Mouse (Mus musculus) NIH3T3 (cell line): ENCODE results near the gene Ptprm.

Experiments used
- DNase-seq: peaks from one replicate; pipeline ENCODE4 v3.0.0-alpha.2; 2012; ENCODE audit warnings: low read depth

Ptprm gene

DNA sequence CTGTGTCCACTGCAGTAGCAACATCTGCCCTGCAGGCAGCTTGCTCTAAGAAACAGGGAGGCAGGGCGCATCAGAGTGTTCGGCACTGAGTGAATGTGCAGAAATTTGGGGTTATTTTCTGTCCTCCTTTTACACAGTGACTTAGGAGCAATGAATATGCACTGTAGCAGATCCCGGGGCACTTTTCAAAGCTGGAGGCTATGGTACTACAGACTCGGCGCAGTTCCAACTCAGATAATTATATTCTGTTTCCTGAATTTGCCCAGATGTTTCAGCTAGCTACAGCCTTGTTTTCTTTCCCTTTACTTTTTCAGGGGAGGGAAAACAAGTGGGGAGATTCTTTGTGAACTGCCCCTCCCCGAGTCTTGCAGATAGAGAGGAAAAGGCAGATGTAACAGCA lies 281.1 kb downstream of the Ptprm start:
- no peak for DNase-seq

DNA sequence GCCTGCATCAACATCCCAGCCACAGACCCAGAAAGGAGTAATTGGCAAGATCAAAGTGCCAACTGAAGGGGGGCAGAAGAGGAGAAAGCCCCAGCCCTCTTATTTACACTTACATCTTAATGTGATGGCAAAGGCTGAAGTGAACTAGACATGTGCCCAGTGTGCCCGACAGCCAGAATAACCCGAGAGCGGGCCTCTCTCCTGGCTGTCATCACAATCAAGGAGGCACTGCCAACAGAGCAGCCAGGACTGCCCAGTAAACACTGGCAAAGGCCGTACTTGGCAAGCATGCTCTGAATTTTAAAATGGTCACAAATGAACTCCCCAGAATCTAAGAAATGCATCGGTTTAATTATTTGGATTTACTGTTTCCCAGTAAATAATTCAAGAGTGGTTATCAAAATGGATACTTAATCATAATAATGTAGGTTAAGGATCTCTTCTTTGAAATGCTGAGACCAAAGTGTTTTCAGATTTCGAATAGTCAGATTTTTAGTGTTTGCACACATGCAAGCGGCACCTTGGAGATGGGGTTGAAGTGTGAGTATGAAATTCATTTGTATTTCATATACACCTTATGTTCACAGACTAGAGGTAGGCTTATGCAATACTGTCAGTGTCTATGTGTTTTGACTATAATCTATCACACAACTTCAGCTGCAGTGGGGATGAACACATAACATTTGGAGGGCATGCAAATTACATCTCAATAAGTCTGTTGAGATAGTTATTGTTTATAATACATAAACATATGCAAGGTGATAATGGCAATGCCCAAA lies 282.8 kb downstream of the Ptprm start:
- no peak for DNase-seq

DNA sequence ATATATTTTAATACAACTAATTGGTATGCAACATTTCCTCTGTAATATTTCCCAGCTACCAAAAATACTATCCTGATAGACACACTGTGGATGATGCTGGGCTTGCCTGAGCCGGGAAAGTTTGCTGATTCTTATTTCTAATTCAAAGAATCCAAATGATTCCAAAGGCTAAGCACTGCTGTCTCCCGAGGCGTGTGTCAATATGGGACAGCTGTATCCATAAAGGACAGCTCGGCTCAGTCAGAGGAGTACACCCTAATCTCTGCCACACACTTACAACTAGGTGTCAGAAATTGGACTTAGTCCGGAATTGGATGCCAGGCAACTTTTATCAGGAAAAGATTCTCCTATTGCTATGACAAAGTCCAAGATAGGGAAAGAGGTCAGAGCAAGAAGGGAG lies 290.6 kb downstream of the Ptprm start:
- DNase-seq = no peak

DNA sequence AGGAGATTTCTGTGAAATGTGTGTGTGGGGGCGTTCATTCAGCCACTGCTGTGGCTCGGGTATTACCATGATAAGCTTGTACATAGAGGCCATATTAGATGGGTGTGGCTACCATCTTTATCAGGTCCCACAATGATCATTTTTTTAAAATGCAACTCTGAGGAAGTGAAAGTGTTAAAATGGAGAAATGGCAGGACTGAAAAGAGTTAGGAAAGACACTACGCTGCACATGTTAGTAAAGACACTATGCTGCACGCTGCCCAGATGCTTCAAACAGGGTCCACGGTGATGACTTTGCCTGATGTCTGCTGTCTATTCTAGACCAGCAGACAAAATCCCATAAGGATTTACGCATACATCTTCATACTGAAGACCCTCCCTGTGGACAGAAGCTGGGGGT lies 298.6 kb downstream of the Ptprm start:
- DNase-seq = no peak

DNA sequence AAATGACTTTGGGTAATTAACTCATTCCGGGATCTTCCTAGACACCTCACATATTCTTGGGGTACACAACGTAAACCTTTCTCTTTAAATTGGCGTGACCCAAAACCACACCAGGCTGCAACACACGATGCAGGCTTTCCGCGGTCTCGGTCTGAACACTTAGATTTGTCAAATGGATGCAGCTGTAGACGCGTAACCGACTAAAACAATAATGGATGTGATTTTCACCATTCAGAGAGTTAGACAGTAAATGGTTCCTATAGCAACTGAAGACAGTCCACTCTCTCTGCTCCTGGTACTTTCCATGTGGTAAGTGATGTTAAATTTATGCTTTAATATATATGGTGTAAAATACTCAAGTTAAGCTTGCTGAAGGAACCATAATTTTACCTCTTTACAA lies 300.1 kb downstream of the Ptprm start:
- no peak for DNase-seq

DNA sequence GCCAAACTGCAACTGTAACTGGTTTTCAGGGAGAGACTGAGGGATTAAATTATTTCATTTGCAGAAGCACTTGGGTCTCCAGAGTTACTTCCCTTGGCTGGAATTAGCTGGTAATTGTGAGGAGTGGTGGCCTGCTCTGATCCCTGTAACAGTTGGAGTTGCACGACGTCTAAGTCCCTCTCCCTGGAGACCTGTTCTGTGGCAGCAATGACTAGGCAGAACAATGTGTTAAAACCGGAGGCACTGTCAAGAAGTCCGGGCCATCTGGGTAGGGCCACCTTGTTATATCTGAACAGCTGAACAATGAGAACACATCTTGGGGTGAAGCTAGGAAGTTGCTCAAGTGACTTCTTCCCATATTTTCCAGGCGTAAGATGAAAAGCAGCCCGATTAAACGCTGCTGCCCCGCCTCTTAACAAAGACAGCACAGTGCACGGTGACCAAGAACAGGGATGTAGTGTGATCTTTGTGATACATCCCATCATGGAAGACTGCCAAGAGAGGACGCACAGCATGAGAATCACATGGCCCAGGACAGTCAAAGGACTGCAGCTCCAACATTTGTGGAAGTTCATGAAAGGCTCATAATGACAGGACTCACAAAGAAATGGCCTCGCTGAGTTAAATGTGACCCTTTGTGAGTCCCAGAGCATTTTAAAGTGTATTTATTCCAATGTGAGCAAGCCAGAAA lies 301.5 kb downstream of the Ptprm start:
- DNase-seq = no peak

DNA sequence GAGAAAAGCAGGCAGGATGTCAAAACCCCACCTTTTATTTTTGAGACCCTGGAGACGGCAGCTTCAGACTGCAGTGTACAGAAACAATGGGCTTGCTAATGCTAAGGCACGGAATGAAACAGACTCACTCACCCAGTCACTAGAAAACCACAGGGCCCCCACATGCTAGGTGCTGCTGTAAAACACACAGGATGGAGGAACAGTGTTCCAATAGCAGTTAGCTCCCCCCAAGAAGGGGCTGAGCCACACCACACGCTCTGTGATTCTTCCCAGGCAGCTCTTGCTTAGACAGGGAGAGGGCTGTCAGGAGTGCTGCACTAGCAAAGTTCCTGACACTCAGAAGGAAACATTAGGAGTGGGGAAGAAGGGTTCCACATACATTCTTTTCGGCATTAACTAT lies 306.6 kb downstream of the Ptprm start:
- no peak for DNase-seq

DNA sequence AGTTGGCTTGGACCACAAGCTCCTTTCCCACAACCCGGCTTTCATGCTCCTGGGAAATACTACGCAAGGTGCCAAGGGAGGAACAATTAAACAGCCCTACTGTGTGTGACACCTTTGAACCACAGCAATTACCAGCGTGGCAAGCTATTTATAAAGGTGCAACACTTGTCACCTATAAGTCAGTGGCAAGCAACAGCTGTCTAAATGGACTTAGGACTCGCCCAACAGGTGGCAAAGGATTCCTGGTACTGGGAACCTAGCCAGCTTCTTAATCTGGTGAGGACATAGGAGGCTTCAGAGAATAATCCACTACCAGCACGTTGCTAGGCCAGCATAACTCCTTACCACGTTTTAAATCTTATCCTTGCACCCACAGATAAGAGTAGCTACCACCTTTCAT lies 315.7 kb downstream of the Ptprm start:
- DNase-seq = no peak

DNA sequence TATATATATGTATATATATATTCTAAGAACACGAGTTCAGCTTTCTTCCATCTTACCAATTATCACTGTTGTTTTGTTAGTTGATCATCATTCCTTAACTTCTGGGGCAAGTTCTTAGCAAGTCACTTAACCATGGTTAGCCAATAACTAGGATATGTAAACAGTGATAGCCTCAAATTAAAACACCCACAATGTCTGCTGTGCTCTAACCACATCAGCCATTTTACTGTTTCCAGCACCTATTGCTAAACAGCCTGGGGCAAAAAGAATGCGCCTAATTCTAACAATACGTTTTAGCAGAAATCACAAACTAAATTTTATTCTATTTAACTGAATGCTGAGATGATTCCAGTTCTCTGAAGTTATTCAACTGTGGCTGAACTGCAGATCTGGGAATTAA lies 320.7 kb downstream of the Ptprm start:
- DNase-seq = peak; percentile 6

DNA sequence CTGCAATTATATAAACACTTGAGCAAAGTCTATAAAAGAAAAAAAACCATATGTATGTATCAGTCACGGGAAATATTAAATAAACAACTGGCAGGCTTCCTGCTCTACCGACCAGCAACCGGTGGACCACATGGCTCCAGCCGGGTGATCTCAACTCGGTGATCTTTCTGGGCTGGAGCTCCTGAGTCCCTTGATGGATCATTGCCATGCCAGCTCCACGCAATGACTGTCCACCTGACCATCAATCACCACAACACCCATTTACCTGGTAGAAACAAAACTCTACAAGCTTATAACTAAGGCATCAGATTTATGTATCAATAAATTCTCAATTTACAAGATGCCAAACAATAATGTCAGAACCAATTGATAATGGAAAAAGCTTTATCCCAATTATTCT lies 322.2 kb downstream of the Ptprm start:
- no peak for DNase-seq

DNA sequence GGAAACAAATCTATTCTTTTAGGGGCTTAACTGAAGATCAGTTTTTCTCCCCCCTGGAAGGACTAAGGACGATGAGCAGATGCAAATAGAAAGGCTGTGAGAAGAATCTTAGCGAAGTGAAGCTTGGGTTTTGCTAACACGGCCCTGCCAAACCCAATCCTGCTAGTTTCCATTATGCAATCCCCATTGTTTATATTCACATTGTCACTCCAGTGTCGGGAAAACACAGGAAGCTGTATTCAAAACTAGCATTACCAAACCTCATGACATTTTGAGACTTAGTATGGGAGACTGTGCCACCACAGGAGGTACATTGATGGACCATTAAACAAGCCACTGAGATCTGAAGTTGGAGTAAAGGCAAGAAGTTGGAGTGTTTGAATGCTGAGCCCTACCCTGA lies 322.9 kb downstream of the Ptprm start:
- no peak for DNase-seq

DNA sequence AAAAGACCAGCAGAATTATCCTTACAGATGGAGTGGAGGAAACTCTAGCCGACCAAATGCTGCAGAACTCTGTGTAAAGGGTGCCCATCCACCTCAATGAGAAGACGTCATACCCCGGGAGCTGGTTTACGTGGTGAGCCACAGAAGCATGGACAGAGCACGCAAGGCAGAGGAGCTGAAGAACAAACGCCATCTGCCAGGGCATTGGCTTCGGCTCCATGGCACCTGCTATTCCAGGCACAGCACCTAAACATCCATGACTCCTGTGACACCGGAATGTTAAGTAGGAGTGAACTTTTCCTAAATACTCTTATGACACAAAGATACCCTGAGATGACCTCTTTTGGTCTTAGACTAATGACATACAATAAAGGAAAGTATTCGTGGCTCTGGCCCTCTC lies 327.0 kb downstream of the Ptprm start:
- no peak for DNase-seq

DNA sequence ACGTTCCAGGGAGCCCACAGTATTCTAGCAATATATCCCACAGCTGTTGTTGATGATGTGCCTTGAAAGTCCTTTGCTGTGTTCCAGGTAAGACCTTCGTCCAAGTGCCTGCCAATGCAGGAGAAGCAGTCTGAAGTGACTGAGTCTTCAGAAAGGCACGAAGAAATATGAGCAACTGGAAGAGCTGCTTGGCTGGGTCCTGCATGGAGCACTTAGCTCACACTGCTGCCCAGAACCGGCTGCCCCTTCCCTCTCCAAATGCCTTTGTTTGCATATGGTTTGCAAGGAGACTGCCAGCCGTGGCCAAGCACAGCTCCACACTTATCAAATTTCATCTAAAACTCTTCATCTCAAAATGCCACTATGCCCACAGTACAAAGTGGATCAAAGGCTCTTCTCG lies 337.8 kb downstream of the Ptprm start:
- no peak for DNase-seq

DNA sequence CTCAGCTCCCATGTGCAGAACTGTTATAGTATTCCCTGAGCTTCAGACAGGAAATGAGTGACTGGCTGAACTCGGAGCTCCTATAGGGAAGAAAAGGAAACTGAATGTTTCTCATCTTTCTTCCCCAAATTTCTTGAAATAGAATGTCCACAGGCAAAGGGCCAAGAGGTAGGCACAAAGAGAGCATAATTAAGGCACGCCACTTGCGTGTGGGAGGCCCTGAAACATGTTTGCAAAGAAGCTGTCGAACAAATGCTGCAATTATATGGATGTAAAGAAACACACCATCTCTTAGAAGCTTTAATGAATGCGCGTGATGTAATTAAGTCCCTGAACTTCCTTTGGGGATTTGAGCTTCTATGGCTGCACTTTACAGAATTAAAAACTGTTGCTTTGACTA lies 341.0 kb downstream of the Ptprm start:
- DNase-seq = no peak

DNA sequence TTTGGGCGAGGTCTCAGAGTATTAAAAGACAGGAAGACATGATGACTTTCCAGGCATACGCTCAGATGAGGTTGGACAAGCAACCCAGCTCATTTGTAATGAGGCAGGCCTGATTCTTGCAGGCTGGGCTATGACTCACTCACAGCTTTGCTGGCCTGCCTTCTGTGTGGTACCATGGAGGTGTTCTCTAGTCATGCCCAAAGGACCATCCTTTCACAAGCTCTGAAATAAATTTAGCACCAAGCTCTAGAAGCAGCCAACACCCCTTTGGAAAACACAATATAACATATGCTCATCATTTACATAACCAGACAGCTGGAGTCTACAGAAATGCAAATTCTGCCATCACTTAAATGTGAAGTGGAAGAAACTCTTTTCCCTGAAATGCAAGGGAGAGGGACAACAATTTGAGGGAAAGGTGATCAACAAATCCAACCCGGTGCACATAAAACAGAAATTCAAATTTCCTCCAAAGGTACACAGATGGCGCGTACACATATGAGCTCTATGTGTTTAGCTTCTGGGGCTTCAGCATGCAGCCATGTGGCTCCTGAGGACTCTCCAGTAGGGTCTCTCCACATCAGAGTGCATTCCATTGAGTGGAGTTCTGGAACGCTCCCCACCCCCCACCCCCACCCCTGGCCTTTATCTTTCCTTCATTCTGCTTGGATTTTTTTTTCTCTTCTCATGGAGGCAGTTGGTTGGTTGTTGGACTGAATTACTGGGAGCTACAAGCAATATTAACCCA lies 342.2 kb downstream of the Ptprm start:
- DNase-seq = peak; percentile 16

DNA sequence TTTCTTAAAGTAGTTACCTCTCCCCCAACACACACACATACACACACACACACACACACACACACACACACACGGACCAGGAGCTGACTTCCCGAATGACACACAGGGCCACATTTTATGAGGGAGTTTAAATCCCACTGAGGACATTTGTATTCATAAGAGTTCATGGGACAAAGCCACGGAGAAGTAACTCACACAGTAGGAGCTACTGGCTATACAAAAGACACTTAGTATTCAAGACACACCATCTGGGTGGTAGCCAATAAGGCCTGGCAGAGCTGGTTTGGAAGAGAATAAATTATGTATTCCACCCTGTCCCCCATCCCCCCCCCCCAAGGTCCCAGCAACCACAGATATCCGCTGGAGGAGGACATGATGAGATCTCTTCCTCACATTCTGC lies 344.1 kb downstream of the Ptprm start:
- no peak for DNase-seq

DNA sequence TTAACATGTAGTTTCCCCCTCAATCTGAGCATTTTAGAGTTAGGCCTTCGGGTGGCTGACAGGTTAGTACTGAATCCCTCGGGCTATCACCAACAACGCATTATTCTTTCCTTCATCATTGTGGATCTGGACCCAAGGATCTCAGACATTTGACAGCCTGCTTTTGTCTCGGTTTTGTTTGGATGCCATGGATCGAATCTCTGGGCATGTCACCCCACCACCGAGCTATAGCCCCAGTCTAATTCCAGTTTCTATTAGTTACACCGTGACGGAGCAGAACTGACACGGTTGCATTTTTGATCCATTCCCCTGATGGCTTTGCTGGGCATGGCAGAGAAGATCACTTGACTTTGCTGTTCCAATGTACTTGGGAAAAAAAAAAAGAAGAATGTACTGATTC lies 346.1 kb downstream of the Ptprm start:
- no peak for DNase-seq

DNA sequence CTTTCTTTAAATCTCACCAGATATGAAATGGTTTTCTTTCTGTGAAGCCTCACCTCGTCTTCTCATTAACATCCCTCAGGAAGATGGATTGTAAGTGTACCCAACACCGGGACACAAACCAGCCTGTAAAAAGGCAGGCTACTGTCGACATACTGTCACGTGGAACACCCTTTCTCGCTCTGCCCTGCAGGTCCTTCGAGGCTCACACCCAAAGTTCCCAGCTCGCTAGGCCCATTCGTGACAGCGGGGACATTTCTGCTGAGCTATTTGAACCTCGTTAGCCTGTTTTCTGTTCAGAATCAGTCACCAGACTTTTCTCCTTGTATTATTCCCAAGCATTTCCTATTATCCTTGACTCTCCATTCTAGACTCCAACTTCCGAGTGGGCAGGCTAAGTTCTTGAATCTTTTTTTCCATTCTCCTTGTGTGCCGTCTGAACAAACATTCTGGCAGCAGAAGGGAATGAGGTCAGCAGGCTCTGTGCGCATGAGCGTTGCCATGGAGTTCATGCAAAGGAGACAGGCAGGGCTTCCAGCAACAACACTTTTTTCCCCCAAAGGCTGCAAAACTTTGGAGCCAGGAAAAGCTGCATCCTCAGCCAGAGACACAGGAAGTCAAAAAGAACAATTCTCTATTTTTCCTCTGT lies 347.4 kb downstream of the Ptprm start:
- peak; percentile 29 for DNase-seq

DNA sequence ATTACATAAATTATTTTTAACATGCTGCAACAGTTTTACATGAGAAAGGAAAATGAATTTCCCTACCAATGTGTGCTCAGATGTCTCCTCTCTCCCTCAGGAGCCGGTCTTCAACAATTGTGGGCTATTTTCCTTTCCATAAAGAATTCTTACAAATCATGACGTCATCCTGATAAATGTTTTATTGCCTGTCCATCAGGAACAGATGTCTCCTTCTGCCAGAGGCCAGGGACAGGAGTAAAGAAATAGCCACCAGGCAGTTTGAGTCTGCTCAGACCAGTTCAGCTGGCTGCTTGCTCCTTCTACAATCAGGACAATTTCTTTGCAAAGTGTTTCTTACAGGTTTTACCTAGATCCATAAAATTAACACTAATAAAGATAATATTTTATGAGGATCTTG lies 357.4 kb downstream of the Ptprm start:
- DNase-seq = peak; percentile 8

DNA sequence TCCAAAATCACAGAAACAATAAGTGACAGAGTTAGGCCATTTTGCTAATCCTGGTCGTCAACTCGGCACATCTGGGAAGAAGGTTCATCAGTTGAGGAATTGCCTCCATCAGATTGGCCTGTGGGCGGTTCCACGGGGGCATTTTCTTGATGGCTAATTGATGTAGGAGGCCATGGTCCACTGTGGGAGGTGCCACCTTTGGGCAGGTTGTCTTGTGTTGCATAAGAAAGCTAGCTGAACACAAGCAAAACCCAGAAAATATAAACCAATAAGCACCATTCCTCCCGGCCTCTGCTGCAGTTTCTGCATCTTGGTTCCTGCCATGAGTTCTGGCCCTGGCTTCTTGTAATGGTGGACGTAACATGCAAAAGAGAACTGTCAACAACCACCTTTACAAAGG lies 358.2 kb downstream of the Ptprm start:
- DNase-seq = no peak

DNA sequence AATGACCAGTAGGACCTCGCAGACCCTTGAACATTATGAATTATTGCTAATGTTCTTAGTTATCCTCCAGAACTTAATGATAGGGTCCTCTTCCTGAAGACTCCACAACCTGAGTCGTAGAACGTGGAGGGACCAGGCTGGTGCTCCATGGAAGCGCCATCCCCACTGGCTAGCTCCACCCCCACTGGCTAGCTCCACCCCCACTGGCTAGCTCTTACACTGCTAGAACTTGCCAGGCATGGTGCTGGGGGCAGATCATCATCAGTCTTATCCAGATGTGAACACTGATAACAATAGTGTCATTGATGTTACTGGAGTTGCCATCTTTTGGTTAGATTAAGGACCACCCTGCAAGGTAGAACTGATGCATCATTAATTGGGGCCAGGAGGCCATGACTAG lies 362.4 kb downstream of the Ptprm start:
- no peak for DNase-seq

DNA sequence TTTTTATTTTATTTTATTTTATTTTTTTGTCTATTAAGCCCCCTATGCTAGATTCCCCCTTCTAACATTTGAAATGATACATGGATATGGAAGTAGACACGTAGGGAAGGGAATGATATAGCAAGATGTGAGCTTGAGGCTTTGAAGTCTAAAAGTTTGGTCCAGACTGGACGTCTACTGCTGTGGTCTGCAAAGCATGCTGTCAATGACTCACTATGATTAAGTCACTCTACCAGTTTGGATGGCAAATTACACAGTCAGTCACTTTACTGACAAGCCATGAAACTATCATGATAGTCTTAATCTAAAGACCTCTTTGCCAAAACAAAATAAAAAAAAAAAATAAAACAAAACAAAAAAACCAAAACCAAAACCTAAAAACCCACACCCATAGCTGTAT lies 363.5 kb downstream of the Ptprm start:
- DNase-seq = no peak

DNA sequence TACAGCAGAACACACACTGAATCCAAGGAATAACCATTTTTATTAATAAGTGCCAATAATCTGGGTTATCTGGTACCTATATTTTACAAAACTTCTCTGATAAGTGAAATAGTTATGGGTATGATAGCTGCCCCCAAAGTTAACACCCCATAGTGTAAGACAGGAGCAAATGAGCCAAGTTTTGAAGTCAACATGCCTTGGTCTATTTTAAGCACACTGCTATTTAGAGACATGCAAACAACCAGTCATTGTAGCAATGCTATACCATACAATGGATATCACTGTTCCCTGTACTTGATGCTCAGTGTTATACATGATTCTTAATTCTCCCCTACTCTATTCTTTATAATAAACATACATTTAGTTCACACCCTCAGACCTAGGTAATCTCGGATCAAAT lies 366.2 kb downstream of the Ptprm start:
- DNase-seq = no peak
